Mouse (Mus musculus): ENCODE results near the gene Klf2. TPM values are rescaled to one million over a fixed set of nuclear protein-coding genes. Genes with fewer than 3 reads are reported as not detected.

Gene Klf2
- polyA plus RNA-seq, 1 experiment, result 1.4 TPM

- Histone ChIP-seq H3K27me3 (ENCODE audit: control insufficient read depth) (no peaks in the 10 kb centered on the region), H3K4me1 (ENCODE audit: control insufficient read depth) (no peaks in the 10 kb centered on the region), H3K4me3 (replicated peaks) (no peak overlapping the region), H3K9me3 (ENCODE audit: control insufficient read depth, low read length) (0 out of 2 replicates have a peak, but pooled peaks cover 2% of the 10 kb centered on the region), H3K36me3 (ENCODE audit: control insufficient read depth) (peaks cover 96% of the 10 kb centered on the region)
- TF ChIP-seq GATA1 (IDR thresholded peaks at IDR 0.05; ENCODE audit: low read length), result no peak
- no peak for TF ChIP-seq TAL1 (IDR thresholded peaks at IDR 0.05; ENCODE audit: low read length)
These were observed 46.2 kb downstream of the Klf2 start for GRCm38 (mm10) chr8:72365016-72365415.

GRCm38 (mm10) chr8:72365826-72366225 is 47.0 kb downstream of the Klf2 start:
- Histone ChIP-seq H3K4me1 (ENCODE audit: control insufficient read depth) (no peaks in the 10 kb centered on the region), H3K9me3 (ENCODE audit: control insufficient read depth, low read length) (0 out of 2 replicates have a peak, but pooled peaks cover 2% of the 10 kb centered on the region), H3K4me3 (replicated peaks) (no peak overlapping the region), H3K36me3 (ENCODE audit: control insufficient read depth) (peaks cover 99% of the 10 kb centered on the region), H3K27me3 (ENCODE audit: control insufficient read depth) (no peaks in the 10 kb centered on the region)
- TF ChIP-seq TAL1 (IDR thresholded peaks at IDR 0.05; ENCODE audit: low read length), result no peak
- TF ChIP-seq GATA1 (IDR thresholded peaks at IDR 0.05; ENCODE audit: low read length), result no peak

DNA sequence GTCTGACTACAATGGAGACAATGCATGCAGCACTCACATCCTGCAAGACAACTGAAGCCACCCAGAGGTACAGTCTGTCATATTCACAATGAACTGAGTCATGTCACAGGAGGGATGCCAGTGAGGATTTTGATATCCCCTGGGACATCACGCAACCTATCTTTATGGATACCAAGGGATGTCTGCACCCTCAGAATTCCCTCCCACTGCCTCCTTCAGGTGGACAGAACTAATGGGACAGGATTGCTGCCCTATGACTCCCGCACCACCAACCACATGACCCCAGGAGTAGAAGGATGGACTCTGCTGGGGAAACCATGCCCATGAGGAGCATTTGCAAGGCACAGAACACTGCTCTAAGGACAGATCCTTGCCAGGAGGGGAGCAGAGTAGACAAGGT is 47.6 kb downstream of the Klf2 start:
- no peak for TF ChIP-seq GATA1 (IDR thresholded peaks at IDR 0.05; ENCODE audit: low read length)
- no peak for TF ChIP-seq TAL1 (IDR thresholded peaks at IDR 0.05; ENCODE audit: low read length)
- Histone ChIP-seq H3K36me3 (ENCODE audit: control insufficient read depth) (peaks cover 99% of the 10 kb centered on the region), H3K4me1 (ENCODE audit: control insufficient read depth) (no peaks in the 10 kb centered on the region), H3K4me3 (replicated peaks) (no peak overlapping the region), H3K9me3 (ENCODE audit: control insufficient read depth, low read length) (0 out of 2 replicates have a peak, but pooled peaks cover 2% of the 10 kb centered on the region), H3K27me3 (ENCODE audit: control insufficient read depth) (no peaks in the 10 kb centered on the region)

Other genes with a start within 250 kb of the Klf2 start
- not detected in 2 replicates for gene Olfr373, start 235.9 kb upstream of the Klf2 start, polyA plus RNA-seq (2012)
- not detected in 2 replicates for gene Olfr374, start 212.0 kb upstream of the Klf2 start, polyA plus RNA-seq (2012)
- gene Tpm4, start 184.1 kb upstream of the Klf2 start, polyA plus RNA-seq (2012), result 0.21 and 0.24 TPM in 2 replicates
- 5.4 and 6.2 TPM in 2 replicates for gene Rab8a, start 157.8 kb upstream of the Klf2 start, polyA plus RNA-seq (2012)
- gene Hsh2d, start 129.4 kb upstream of the Klf2 start, polyA plus RNA-seq (2012), result 0.04 and 0.05 TPM in 2 replicates
- not detected in 2 replicates for gene Cib3, start 106.2 kb upstream of the Klf2 start, polyA plus RNA-seq (2012)
- not detected in 2 replicates for gene Gm11034, start 105.4 kb upstream of the Klf2 start, polyA plus RNA-seq (2012)
- gene Fam32a, start 99.3 kb upstream of the Klf2 start, polyA plus RNA-seq (2012), result 7.4 and 8.4 TPM in 2 replicates
- 15.3 and 18.4 TPM in 2 replicates for gene Ap1m1, start 79.0 kb upstream of the Klf2 start, polyA plus RNA-seq (2012)
- 5.6 and 6.0 TPM in 2 replicates for gene Gm10282, start 13.8 kb upstream of the Klf2 start, polyA plus RNA-seq (2012)
- 3.2 and 4.0 TPM in 2 replicates for gene Eps15l1, start 102.4 kb downstream of the Klf2 start, polyA plus RNA-seq (2012)
- not detected in 2 replicates for gene Calr3, start 124.8 kb downstream of the Klf2 start, polyA plus RNA-seq (2012)
- gene 1700030K09Rik, start 124.8 kb downstream of the Klf2 start, polyA plus RNA-seq (2012), result 0.05 and 0.08 TPM in 2 replicates
- gene Cherp, start 156.2 kb downstream of the Klf2 start, polyA plus RNA-seq (2012), result 13.3 and 16.8 TPM in 2 replicates
- gene Slc35e1, start 173.6 kb downstream of the Klf2 start, polyA plus RNA-seq (2012), result 0.29 and 0.33 TPM in 2 replicates
- 3.0 and 3.1 TPM in 2 replicates for gene Med26, start 229.2 kb downstream of the Klf2 start, polyA plus RNA-seq (2012)

Data from erythroblast, embryonic 14.5 days (primary cell).